Mouse (Mus musculus) cerebral cortex, adult 2 months (tissue): Measurements from ENCODE around the gene Olfr24.

Experiments
- WGBS: fragments of 180-500 bp; shearing (Covaris S2); methylation state at CpG from one replicate; pipeline ENCODE4 v1.1.7; 2018; 5-methylcytosine and 5-hydroxymethylcytosine counted together

Olfr24 gene

DNA sequence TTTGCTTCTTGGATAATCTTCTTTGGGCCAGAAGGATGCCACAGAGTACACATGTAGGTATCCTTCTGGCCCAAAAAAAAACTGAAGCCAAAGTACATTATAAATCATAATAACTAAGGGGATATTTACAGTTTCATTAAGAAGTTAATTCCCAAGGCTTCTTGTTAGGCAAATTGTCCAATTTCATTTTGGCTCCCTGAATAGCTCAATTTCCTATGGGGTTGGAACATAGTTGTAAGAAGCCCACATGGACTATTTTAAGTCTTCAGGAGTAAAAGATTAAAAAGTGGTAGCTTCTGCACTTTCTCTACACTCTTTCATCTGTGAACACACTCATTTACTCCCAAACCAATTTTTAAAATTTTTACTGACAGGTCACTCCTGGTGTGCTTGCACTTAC, at the start of gene Olfr24:
TSS of gene Olfr24 (minus strand) at position 101 of the 400 bp plus-strand sequence.

DNA sequence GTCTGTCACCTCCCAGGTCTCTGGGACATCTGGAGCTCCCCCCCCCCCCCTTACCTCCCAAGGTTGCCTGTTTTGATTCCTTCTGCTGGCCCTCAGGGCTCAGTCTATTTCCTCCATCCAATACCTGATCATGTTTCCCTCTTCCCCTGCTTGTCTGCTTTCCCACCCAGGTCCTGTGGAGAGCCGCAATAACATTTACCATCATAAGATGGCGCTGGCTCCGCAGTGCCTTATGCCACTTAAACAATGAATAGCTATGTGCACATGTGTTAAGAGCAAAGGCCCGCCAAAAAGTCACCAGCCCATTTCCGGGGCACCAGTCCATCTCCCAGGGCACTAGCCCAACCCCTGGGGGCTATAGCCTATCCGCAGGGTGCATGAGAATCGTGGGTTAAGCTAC, 21.5 kb upstream of the Olfr24 start:
- WGBS: 51% methylated on average over 7 of the region's 7 CpGs

DNA sequence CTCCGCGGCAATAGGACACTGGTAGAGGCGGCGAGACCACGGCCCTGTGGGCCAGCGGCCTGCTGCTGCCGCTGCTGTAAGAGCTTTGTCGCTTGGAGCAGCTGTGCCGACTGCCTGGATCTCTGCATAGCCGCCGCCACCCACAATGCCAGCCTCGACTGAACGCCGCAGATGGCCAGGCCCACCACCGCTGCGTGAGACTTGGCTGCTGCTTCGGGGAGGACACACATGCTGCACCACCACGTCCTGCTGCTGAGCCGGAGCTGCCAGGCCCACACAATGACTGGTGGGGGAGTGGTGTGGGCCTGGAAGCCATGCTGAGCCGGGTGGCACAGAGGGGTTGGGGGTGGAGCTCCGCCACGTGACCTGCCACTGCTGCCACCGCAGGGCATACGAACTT, 15.7 kb upstream of the Olfr24 start:
- 62% methylated on average over 24 of the region's 24 CpGs for WGBS

DNA sequence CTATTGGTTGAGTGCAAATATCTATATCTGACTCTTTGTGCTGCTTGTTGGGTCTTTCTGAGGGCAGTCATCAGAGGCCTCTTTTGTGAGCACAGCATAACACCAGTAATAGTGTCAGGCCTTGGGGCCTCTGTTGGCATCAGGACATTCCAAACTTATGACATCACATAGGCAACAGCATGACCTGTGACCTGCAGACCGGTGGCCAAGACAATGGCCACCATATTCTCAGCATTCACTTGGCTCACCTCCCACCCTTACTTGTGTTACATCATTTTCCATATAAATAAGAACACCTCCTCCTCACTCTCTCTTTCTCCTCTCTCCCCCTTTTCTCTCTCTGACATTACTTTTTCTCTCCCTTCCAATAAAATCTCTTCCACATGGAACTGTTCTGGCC, 15.2 kb upstream of the Olfr24 start:
- WGBS: 69% methylated on average over 1 of the region's 1 CpGs

DNA sequence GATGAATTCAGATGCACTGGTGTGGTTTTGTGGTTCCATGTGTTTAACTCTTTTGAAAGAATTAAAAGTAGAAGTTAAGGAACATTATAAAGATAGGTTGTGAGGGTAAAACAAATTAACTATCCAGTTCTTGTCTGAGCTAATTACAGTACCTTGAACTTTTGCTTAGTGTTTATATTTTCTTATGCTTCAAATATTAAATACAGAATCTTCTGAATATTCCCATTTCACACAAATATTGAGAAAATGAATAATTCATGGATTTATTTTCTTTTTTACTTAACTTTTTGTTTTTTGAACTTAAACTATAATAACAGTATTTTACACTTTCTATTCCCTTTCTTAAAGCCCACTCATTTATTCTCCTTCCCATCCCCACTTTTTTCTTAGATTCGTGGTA, 8.2 kb downstream of the Olfr24 start:
- 53% methylated on average over 1 of the region's 1 CpGs for WGBS

DNA sequence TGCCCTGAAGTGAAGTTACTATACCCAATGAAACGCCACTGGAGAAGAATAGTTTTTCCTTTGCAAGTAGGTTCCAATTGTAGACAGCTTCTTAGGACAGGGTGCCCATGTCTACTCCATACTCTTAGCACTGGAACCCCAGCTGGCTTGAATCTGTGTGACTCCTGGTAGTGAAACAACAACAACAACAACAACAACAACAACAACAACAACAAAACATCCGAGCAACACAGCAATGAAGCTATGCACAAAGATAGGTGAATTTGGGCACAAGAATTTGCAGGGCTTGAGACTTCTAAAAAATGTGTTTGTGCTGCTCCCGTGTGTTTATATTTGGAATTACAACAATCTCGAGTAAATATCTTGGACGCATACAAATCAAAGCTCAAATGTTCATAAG, 19.2 kb downstream of the Olfr24 start:
- WGBS: 17% methylated on average over 5 of the region's 5 CpGs

DNA sequence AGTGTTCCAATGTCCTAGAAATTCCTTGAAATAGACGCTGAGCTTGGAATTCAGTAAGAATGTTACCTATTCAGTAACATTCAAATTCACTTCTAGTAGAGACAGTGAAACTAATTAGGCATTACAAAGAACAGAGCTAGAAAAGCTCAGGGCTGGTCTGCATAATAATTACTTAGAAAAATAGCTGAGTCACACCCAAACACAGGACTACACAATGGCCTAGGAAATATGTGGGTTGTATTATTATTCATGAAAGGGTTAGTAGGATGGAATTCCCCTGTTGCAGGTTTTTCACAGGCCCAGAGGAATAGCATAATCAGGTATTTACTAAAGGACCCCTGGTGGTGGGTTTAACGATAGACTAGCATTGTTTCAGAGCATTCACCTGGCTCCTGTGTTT, 29.6 kb downstream of the Olfr24 start:
- 28% methylated on average over 2 of the region's 2 CpGs for WGBS

DNA sequence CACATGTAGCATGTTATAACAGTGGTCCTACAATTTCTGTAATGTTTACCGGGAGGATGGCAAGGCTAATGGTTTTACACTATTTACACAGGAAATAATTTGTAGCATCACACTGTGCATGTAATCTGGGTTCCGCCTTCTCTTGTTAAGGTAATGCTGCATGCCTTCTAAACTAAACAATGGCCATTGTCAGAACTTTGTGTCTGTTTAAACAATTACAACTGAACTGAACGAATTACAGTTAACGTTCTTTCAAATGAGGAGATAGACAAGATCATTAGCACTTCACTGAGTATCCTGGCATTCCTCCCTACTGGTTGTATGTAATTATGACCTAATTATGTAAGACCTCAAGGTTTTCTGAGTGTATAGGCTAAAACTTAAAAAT, 41.1 kb downstream of the Olfr24 start:
- 45% methylated on average over 4 of the region's 4 CpGs for WGBS

DNA sequence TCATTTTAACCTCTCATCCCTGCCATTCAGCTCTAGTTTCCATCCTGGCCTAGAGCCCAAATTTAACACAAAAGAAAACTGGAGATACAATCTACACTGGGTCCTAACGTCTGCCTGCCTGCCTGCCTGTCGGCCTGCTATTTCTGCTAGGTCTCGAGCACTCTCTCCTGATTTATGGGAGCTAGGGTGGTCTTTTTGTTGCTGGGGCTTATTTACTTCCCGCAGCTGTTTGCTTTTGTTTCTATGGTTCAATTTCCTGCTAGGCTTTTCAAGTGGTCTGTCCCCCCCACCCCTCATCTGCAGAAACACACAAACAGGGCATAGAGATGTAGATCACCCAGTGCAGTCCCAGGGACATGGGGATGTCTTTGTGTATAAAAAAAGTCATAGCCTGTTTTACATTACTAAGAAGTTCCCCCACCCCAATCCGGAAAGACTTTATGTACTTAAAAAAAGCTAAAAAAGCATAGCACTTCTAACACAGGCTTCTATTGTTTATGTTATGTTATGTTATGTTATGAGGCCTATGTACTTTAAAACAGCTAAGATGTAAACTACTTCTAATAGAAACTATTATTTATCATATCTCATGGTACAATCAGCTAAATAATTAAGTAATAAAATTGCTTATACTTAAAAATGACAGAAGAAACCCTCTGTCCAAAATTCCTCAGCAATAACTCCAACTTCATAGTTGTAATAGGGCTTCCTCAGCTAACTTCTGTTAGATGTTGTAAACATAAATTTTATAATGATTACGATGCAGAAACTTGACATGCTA, 41.7 kb downstream of the Olfr24 start:
- 41% methylated on average over 6 of the region's 6 CpGs for WGBS

DNA sequence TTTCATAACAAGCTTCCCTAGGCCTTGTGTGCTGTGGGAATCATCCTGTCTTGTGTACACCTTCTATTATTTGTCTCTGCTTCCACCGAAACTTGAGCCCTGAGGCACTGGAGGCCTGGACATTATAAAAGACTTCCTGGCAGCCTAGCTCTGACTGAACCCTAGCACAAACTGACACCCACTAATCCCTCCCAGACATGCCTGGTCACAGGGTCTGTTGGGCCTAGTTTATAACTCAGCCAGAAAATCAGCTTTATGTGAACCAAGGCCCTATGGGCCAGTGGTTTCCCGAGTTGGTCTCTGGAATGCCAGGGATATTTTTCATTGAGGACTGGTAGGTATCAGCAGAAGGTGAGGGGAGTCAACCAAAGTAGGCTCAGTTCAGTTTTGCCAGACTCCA, 42.8 kb downstream of the Olfr24 start:
- WGBS: 70% methylated on average over 2 of the region's 2 CpGs
